Mouse (Mus musculus) C2C12 (cell line): ENCODE data around the gene Banp.

Experiments
- CTCF ChIP-seq: IDR thresholded peaks from one replicate; pipeline ENCODE4 v1.5.1; 2011; ENCODE audit not compliant: control insufficient read depth, insufficient read depth, insufficient read length
- MAX ChIP-seq: IDR thresholded peaks from one replicate; pipeline ENCODE4 v1.6.1; 2011; ENCODE audit warnings: mild to moderate bottlenecking, control low read depth
- MYOD1 ChIP-seq: IDR thresholded peaks from one replicate; pipeline ENCODE4 v1.6.1; 2011; ENCODE audit warnings: low read depth; ENCODE audit not compliant: control insufficient read depth, insufficient read length
- MYOG ChIP-seq: IDR thresholded peaks from one replicate; pipeline ENCODE4 v1.6.1; 2011; ENCODE audit not compliant: control insufficient read depth, insufficient read length; ENCODE audit errors: extremely low read depth
- USF1 ChIP-seq: IDR thresholded peaks from one replicate; pipeline ENCODE4 v1.6.1; 2011; ENCODE audit warnings: low read depth, mild to moderate bottlenecking, control low read depth, moderate library complexity

DNA sequence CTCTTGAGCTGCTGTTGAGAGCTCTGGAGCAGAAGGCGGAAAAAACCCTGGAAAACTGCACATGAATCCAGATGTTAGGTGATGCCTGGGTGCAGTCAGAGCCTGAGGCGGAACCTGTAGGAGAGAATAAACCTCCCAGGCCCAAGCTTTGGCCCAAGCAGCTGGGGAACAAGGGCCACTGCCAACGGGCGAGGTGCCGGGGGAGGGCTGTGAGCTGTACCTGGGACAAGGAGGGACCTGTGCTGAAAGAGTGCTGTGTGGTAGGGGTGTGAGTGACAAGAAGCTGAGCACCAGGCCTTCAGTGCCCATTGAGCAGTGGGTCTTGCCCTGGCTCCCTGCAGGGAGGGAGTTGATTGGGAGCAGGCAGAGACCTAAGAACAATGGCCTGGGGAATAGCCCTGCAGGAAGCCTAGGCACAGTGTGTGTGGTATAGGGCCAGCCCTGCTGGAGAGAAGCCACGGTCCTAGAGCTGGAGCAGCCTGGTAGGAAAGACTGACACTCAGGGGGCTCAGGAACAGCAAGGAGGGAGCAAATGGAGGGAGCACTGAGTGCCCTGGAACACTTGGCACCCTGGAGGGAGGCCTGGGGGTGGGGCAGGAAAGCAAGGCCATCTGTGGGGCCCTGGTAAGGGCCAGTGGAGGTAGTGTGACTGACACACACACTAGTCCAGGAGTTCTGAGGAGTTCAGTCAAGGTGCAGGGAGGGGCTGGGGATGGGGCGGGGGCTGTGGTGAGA, 17.3 kb downstream of the Banp start:
- TF ChIP-seq CTCF (no peak), MAX (no peak), USF1 (no peak), MYOG (no peak), MYOD1 (no peak)
